ENCODE assay signal across 23 mouse cellular contexts in genomic region chr4:126313202-126313601, GRCm38 (mm10). TPM values are rescaled to one million over a fixed set of nuclear protein-coding genes. Genes with fewer than 3 reads are reported as not detected.
DNase-seq lines count a peak whose midpoint lies in the region; ATAC-seq and TF ChIP-seq lines count a peak whose summit lies in the region.
"Had no signal": no experiment of that assay in that cellular context is flagged by ENCODE, and none has a peak within 500 bp of the region (broad histone marks: within the 10 kb centered on the region; RNA-seq: fewer than 3 reads in every experiment).

No protein-coding gene starts in this region.

- no peaks in the 10 kb centered on the region for H3K27me3 ChIP-seq in kidney, embryonic 14.5 days (ENCODE audit: control insufficient read depth, insufficient read depth, low read length)
- H3K27me3 ChIP-seq in limb, embryonic 15.5 days = no peaks in the 10 kb centered on the region
- H3K27me3 ChIP-seq: hindbrain, embryonic 15.5 days; neural tube, embryonic 12.5 days had no signal

- H3K4me3 ChIP-seq in gastrocnemius, adult 2 months = no peak overlapping the region
- H3K4me3 ChIP-seq in kidney, embryonic 14.5 days (ENCODE audit: low read length) = no peak overlapping the region
- H3K4me3 ChIP-seq in limb, embryonic 15.5 days = no peak overlapping the region
- H3K4me3 ChIP-seq: erythroblast, embryonic 14.5 days; hindbrain, embryonic 15.5 days; neural tube, embryonic 12.5 days had no signal

- ATAC-seq in kidney, embryonic 14.5 days (ENCODE audit: low FRiP score, low TSS enrichment) = no peak
- ATAC-seq in limb, embryonic 15.5 days (ENCODE audit: insufficient number of reproducible peaks, low FRiP score, low TSS enrichment, low read depth) = no peak
- ATAC-seq: activated CD4-positive, CD25-positive, alpha-beta regulatory T cell, adult 4 months; forebrain, embryonic 16.5 days; intestine, embryonic 16.5 days; liver, postnatal 0 days had no signal

- intact Hi-C loops in gastrocnemius, adult 2 months (cut with DNase I) = loop anchor here (5.0 kb wide), 1 partner anchor 131 kb away; no protein-coding TSS in a partner anchor
- intact Hi-C loops in gastrocnemius, postnatal 14 days (cut with DNase I; ENCODE audit: low total_unique reads) = loop anchor here (5.0 kb wide), 2 partner anchors 36 to 91 kb away; no protein-coding TSS in a partner anchor

- no peak overlapping the region for H3K9ac ChIP-seq in kidney, embryonic 14.5 days (ENCODE audit: low read depth, low read length)
- H3K9ac ChIP-seq in limb, embryonic 15.5 days = no peak overlapping the region
- H3K9ac ChIP-seq: hindbrain, embryonic 15.5 days; liver, postnatal 0 days; neural tube, embryonic 12.5 days had no signal

- no peak for TF ChIP-seq CTCF in gastrocnemius, adult 2 months (IDR thresholded peaks at IDR 0.05)

- DNase-seq in gastrocnemius, adult 2 months = no peak
- DNase-seq in gastrocnemius, postnatal 14 days = no peak
- DNase-seq in kidney, adult 8-10 months = no peak
- peak; percentile 15 for DNase-seq in urinary bladder, adult 2 months (ENCODE audit: low spot score)
- no peak for DNase-seq in urinary bladder, postnatal 4 days (ENCODE audit: low spot score in 2 of 2)
- DNase-seq in thymus, postnatal 4 days = no peak
- DNase-seq: adrenal gland, postnatal 14 days; cerebellum, postnatal 10 days; kidney, postnatal 4 days; liver, postnatal 0 days; lung, postnatal 36 days had no signal

- no peak overlapping the region for H3K4me2 ChIP-seq in kidney, embryonic 14.5 days (replicated peaks; ENCODE audit: low read depth, low read length)
- H3K4me2 ChIP-seq in limb, embryonic 15.5 days = no peak overlapping the region
- H3K4me2 ChIP-seq: hindbrain, embryonic 15.5 days; neural tube, embryonic 12.5 days had no signal

- peaks cover 29% of the 10 kb centered on the region for H3K36me3 ChIP-seq in kidney, embryonic 14.5 days (ENCODE audit: control insufficient read depth, insufficient read depth, low read length)
- peaks cover 39% of the 10 kb centered on the region for H3K36me3 ChIP-seq in limb, embryonic 15.5 days

- 54% methylated on average over 5 of the region's 5 CpGs for WGBS in kidney, embryonic 14.5 days
- WGBS in limb, embryonic 15.5 days = 29% methylated on average over 5 of the region's 5 CpGs

- peaks cover 7% of the 10 kb centered on the region; the same call in 1 of the 2 replicates for H3K4me1 ChIP-seq in kidney, embryonic 14.5 days (ENCODE audit: control insufficient read depth, insufficient read depth, low read length)
- H3K4me1 ChIP-seq in limb, embryonic 15.5 days = peaks cover 42% of the 10 kb centered on the region
- H3K4me1 ChIP-seq: neural tube, embryonic 12.5 days had no signal

- peak overlapping the region; percentile 80 for H3K27ac ChIP-seq in gastrocnemius, adult 2 months
- peak overlapping the region; percentile 59; the same call in 1 of the 2 replicates for H3K27ac ChIP-seq in kidney, embryonic 14.5 days (ENCODE audit: low read depth, low read length)
- H3K27ac ChIP-seq in limb, embryonic 15.5 days = peak overlapping the region; percentile 69
- H3K27ac ChIP-seq: hindbrain, embryonic 15.5 days; neural tube, embryonic 12.5 days; stomach, postnatal 0 days had no signal

- no peaks in the 10 kb centered on the region for H3K9me3 ChIP-seq in kidney, embryonic 14.5 days (ENCODE audit: control insufficient read depth, low read length)
- no peaks in the 10 kb centered on the region for H3K9me3 ChIP-seq in limb, embryonic 15.5 days
- H3K9me3 ChIP-seq: G1E; hindbrain, embryonic 15.5 days; neural tube, embryonic 12.5 days had no signal

RNA-seq across cellular contexts. Expression of gene Adprhl2, which starts 8.3 kb away (rescaled TPM):
- 1 to 10 TPM; 9.3 to 9.5 TPM for total RNA-seq in gastrocnemius, adult 2 months (2021)
- 10 to 100 TPM in 1 of 2 experiments, 1 to 10 TPM in 1; 9.8 to 11.5 TPM for total RNA-seq in gastrocnemius, postnatal 14 days (2021)
- polyA plus RNA-seq in kidney, embryonic 14.5 days (2014; fragmentation: Nextera tagmentation; extraction: Ambion mirVana) = 53.0 and 57.6 TPM in 2 replicates
- 42.3 and 48.2 TPM in 2 replicates for polyA plus RNA-seq in urinary bladder, adult 2 months (2012; rRNA removed)
- 79.2 and 82.9 TPM in 2 replicates for polyA plus RNA-seq in limb, embryonic 15.5 days (2015; fragmentation: Nextera tagmentation; extraction: Ambion mirVana)

RNA-seq across cellular contexts. Expression of gene Tekt2, which starts 12.3 kb away (rescaled TPM):
- under 1 TPM in 1 of 2 experiments, not detected in 1; 0.64 TPM for total RNA-seq in gastrocnemius, adult 2 months (2021)
- total RNA-seq in gastrocnemius, postnatal 14 days (2021) = 1 to 10 TPM in 1 of 2 experiments, under 1 TPM in 1; 0.74 to 1.1 TPM
- 2.2 and 5.1 TPM in 2 replicates for polyA plus RNA-seq in kidney, embryonic 14.5 days (2014; fragmentation: Nextera tagmentation; extraction: Ambion mirVana)
- polyA plus RNA-seq in urinary bladder, adult 2 months (2012; rRNA removed) = 25.8 and 40.1 TPM in 2 replicates
- 15.9 and 16.6 TPM in 2 replicates for polyA plus RNA-seq in limb, embryonic 15.5 days (2015; fragmentation: Nextera tagmentation; extraction: Ambion mirVana)
- total RNA-seq: megakaryocyte-erythroid progenitor cell, adult 5-6 weeks; monocyte, adult 5-6 weeks had no signal
- polyA plus RNA-seq: erythroblast, embryonic 14.5 days; G1E had no signal

RNA-seq across cellular contexts. Expression of gene Col8a2, which starts 26.6 kb away (rescaled TPM):
- total RNA-seq in gastrocnemius, adult 2 months (2021) = 1 to 10 TPM in 1 of 2 experiments, under 1 TPM in 1; 0.74 to 6.0 TPM
- total RNA-seq in gastrocnemius, postnatal 14 days (2021) = 1 to 10 TPM; 4.7 to 5.6 TPM
- 5.5 and 6.8 TPM in 2 replicates for polyA plus RNA-seq in kidney, embryonic 14.5 days (2014; fragmentation: Nextera tagmentation; extraction: Ambion mirVana)
- polyA plus RNA-seq in urinary bladder, adult 2 months (2012; rRNA removed) = 17.6 and 22.6 TPM in 2 replicates
- 71.2 and 79.7 TPM in 2 replicates for polyA plus RNA-seq in limb, embryonic 15.5 days (2015; fragmentation: Nextera tagmentation; extraction: Ambion mirVana)
- total RNA-seq: megakaryocyte-erythroid progenitor cell, adult 5-6 weeks had no signal
- polyA plus RNA-seq: activated CD4-positive, CD25-positive, alpha-beta regulatory T cell, adult 4 months; erythroblast, embryonic 14.5 days; G1E had no signal

RNA-seq across cellular contexts. Expression of gene Trappc3, which starts 51.1 kb away (rescaled TPM):
- total RNA-seq in gastrocnemius, adult 2 months (2021) = 10 to 100 TPM; 18.6 to 24.3 TPM
- total RNA-seq in gastrocnemius, postnatal 14 days (2021) = 10 to 100 TPM; 22.2 to 24.3 TPM
- 19.7 and 68.6 TPM in 2 replicates for polyA plus RNA-seq in kidney, embryonic 14.5 days (2014; fragmentation: Nextera tagmentation; extraction: Ambion mirVana)
- 85.7 and 101 TPM in 2 replicates for polyA plus RNA-seq in urinary bladder, adult 2 months (2012; rRNA removed)
- 120 and 128 TPM in 2 replicates for polyA plus RNA-seq in limb, embryonic 15.5 days (2015; fragmentation: Nextera tagmentation; extraction: Ambion mirVana)

RNA-seq across cellular contexts. Expression of gene Map7d1, which starts 57.1 kb away (rescaled TPM):
- 100 to 1,000 TPM; 177 to 199 TPM for total RNA-seq in gastrocnemius, adult 2 months (2021)
- 100 to 1,000 TPM; 165 to 201 TPM for total RNA-seq in gastrocnemius, postnatal 14 days (2021)
- 35.6 and 43.3 TPM in 2 replicates for polyA plus RNA-seq in kidney, embryonic 14.5 days (2014; fragmentation: Nextera tagmentation; extraction: Ambion mirVana)
- 103 and 127 TPM in 2 replicates for polyA plus RNA-seq in urinary bladder, adult 2 months (2012; rRNA removed)
- polyA plus RNA-seq in limb, embryonic 15.5 days (2015; fragmentation: Nextera tagmentation; extraction: Ambion mirVana) = 46.5 and 50.3 TPM in 2 replicates
